ENCODE assay signal across 27 mouse cellular contexts in genomic region chr3:54715461-54715860, GRCm38 (mm10). TPM values are rescaled to one million over a fixed set of nuclear protein-coding genes. Genes with fewer than 3 reads are reported as not detected.
DNase-seq lines count a peak whose midpoint lies in the region; ATAC-seq lines count a peak whose summit lies in the region.
"Had no signal": no experiment of that assay in that cellular context is flagged by ENCODE, and none has a peak within 500 bp of the region (broad histone marks: within the 10 kb centered on the region; RNA-seq: fewer than 3 reads in every experiment).

No protein-coding gene starts in this region.

- DNase-seq in frontal cortex, adult 2 months (ENCODE audit: extremely low spot score in 1 of 2, low spot score in 1 of 2), result peak; percentile 45 to 75
- no peak for DNase-seq in frontal cortex, postnatal 10 days (ENCODE audit: low spot score in 2 of 2)
- peak; percentile 46 to 57 for DNase-seq in right cerebral cortex, adult 2 months (ENCODE audit: low spot score in 2 of 2)
- no peak for DNase-seq in right cerebral cortex, postnatal 4 days
- DNase-seq in adipocyte (ENCODE audit: low spot score), result peak; percentile 64
- DNase-seq in right cerebral cortex, postnatal 36 days (ENCODE audit: low spot score in 2 of 2), result peak; percentile 39 to 55
- no peak for DNase-seq in kidney, adult 18-20 months
- DNase-seq: adrenal gland, adult 8-10 months; cerebellum, adult 11-12 months; cerebellum, postnatal 14 days; embryo, embryonic 11 days; forebrain, postnatal 0 days; gastrocnemius, postnatal 25 days; kidney, adult 11 months; kidney, postnatal 10 days; liver, postnatal 0 days; lung, postnatal 14 days; midbrain, embryonic 14.5 days; thymus, adult 18-20 months; thymus, postnatal 4 days had no signal

- no peak overlapping the region for H3K27ac ChIP-seq in liver, embryonic 12.5 days
- H3K27ac ChIP-seq: forebrain, embryonic 10.5 days; hindbrain, embryonic 10.5 days; limb, embryonic 15.5 days had no signal

- H3K9ac ChIP-seq in liver, embryonic 12.5 days, result no peak overlapping the region
- H3K9ac ChIP-seq: forebrain, postnatal 0 days; limb, embryonic 15.5 days; liver, postnatal 0 days had no signal

- H3K27me3 ChIP-seq in liver, embryonic 12.5 days (replicated peaks), result no peaks in the 10 kb centered on the region
- H3K27me3 ChIP-seq: limb, embryonic 15.5 days had no signal

- H3K4me3 ChIP-seq in liver, embryonic 12.5 days, result no peak overlapping the region
- H3K4me3 ChIP-seq: forebrain, embryonic 10.5 days; hindbrain, embryonic 10.5 days; limb, embryonic 15.5 days; myocyte had no signal

- H3K4me2 ChIP-seq in liver, embryonic 12.5 days, result no peak overlapping the region
- H3K4me2 ChIP-seq: limb, embryonic 15.5 days had no signal

- 86% methylated on average over 6 of the region's 6 CpGs for WGBS in liver, embryonic 12.5 days (ENCODE audit: insufficient replicate concordance)

- H3K36me3 ChIP-seq in liver, embryonic 12.5 days, result peaks cover 81% of the 10 kb centered on the region

- no peaks in the 10 kb centered on the region for H3K9me3 ChIP-seq in liver, embryonic 12.5 days (replicated peaks)
- H3K9me3 ChIP-seq: forebrain, embryonic 10.5 days; hindbrain, embryonic 10.5 days; limb, embryonic 15.5 days had no signal

- ATAC-seq in liver, embryonic 12.5 days, result no peak
- ATAC-seq: forebrain, postnatal 0 days; liver, postnatal 0 days had no signal

- H3K4me1 ChIP-seq in liver, embryonic 12.5 days, result no peaks in the 10 kb centered on the region
- H3K4me1 ChIP-seq: forebrain, embryonic 10.5 days; hindbrain, embryonic 10.5 days; limb, embryonic 15.5 days had no signal

RNA-seq across cellular contexts. Expression of gene Gm21958, which starts 1.3 kb away (rescaled TPM):
- not detected in 2 replicates for polyA plus RNA-seq in frontal cortex, adult 2 months (2012; rRNA removed)
- polyA plus RNA-seq in liver, embryonic 12.5 days (2016; fragmentation: Nextera tagmentation; extraction: Ambion mirVana), result not detected in 2 replicates
- polyA plus RNA-seq: heart, postnatal 0 days; liver, postnatal 0 days; myocyte; small intestine, adult 2 months had no signal

RNA-seq across cellular contexts. Expression of gene Exosc8, which starts 19.7 kb away (rescaled TPM):
- polyA plus RNA-seq in frontal cortex, adult 2 months (2012; rRNA removed), result 48.6 and 49.4 TPM in 2 replicates
- 124 and 125 TPM in 2 replicates for polyA plus RNA-seq in liver, embryonic 12.5 days (2016; fragmentation: Nextera tagmentation; extraction: Ambion mirVana)

RNA-seq across cellular contexts. Expression of gene Alg5, which starts 19.9 kb away (rescaled TPM):
- polyA plus RNA-seq in frontal cortex, adult 2 months (2012; rRNA removed), result 24.7 and 29.4 TPM in 2 replicates
- polyA plus RNA-seq in liver, embryonic 12.5 days (2016; fragmentation: Nextera tagmentation; extraction: Ambion mirVana), result 31.2 and 33.7 TPM in 2 replicates

RNA-seq across cellular contexts. Expression of gene Supt20, which starts 22.9 kb away (rescaled TPM):
- 61.2 and 68.3 TPM in 2 replicates for polyA plus RNA-seq in frontal cortex, adult 2 months (2012; rRNA removed)
- polyA plus RNA-seq in liver, embryonic 12.5 days (2016; fragmentation: Nextera tagmentation; extraction: Ambion mirVana), result 49.8 and 50.0 TPM in 2 replicates

RNA-seq across cellular contexts. Expression of gene Smad9, which starts 39.9 kb away (rescaled TPM):
- 5.7 and 6.2 TPM in 2 replicates for polyA plus RNA-seq in frontal cortex, adult 2 months (2012; rRNA removed)
- 0.18 and 0.19 TPM in 2 replicates for polyA plus RNA-seq in liver, embryonic 12.5 days (2016; fragmentation: Nextera tagmentation; extraction: Ambion mirVana)

Comparison
In these comparisons a context has a peak if more than half of its experiments do, and no peak if none do; other contexts are left out.
1. DNase-seq: peak in frontal cortex, adult 2 months (2 of 2), right cerebral cortex, adult 2 months (2 of 2), adipocyte (single experiment) and right cerebral cortex, postnatal 36 days (2 of 2); none in frontal cortex, postnatal 10 days (0 of 2), right cerebral cortex, postnatal 4 days (single experiment) and kidney, adult 18-20 months (single experiment).